Mouse (Mus musculus) kidney, adult 2 months (tissue): ENCODE results near the gene Crhr1. TPM values are rescaled to one million over a fixed set of nuclear protein-coding genes. Genes with fewer than 3 reads are reported as not detected.
A peak's percentile ranks its signal among the peaks of the same experiment; 100 is the strongest.

Experiments
- DNase-seq: peaks from one replicate; pipeline ENCODE4 v3.0.0; 2021
- H3K27ac ChIP-seq: fragments of 200-500 bp; 2 replicates; pipeline ENCODE4 v1.5.1; 2012; ENCODE audit warnings: low read depth, low read length, control low read depth, inconsistent platforms; ENCODE audit not compliant: insufficient read depth
- H3K27me3 ChIP-seq: fragments of 200-500 bp; replicated peaks from 2 replicates; pipeline ENCODE4 v1.6.1; 2012; ENCODE audit warnings: mild to moderate bottlenecking, moderate library complexity, low read length, inconsistent platforms; ENCODE audit not compliant: control insufficient read depth, insufficient read depth
- H3K36me3 ChIP-seq: fragments of 200-500 bp; 2 replicates; pipeline ENCODE4 v1.6.1; 2012; ENCODE audit warnings: mild to moderate bottlenecking, moderate library complexity, low read length, inconsistent platforms; ENCODE audit not compliant: control insufficient read depth, insufficient read depth
- H3K4me1 ChIP-seq: fragments of 200-500 bp; 2 replicates; pipeline ENCODE4 v1.6.1; 2011; ENCODE audit warnings: low read length; ENCODE audit not compliant: control insufficient read depth, insufficient read depth
- H3K4me3 ChIP-seq: fragments of 200-500 bp; 2 replicates; pipeline ENCODE4 v1.5.1; 2011; ENCODE audit warnings: mild to moderate bottlenecking, low read depth, low read length, control low read depth; ENCODE audit not compliant: insufficient read depth
- CTCF ChIP-seq: fragments of 200-500 bp; conservative IDR thresholded peaks from 2 replicates; pipeline ENCODE4 v1.5.1; 2011; ENCODE audit warnings: low read depth, mild to moderate bottlenecking, control low read depth, low read length, moderate library complexity, mixed read lengths; ENCODE audit not compliant: insufficient read depth, insufficient read length
- POLR2A ChIP-seq: fragments of 200-500 bp; IDR thresholded peaks from one replicate; pipeline ENCODE4 v1.6.1; 2011; ENCODE audit warnings: low read depth, low read length, control low read depth
- WGBS: fragments of 180-500 bp; shearing (Covaris S2); methylation state at CpG from one replicate; pipeline ENCODE4 v1.1.7; 2018; 5-methylcytosine and 5-hydroxymethylcytosine counted together
- polyA plus RNA-seq: library from polyadenylated mRNA; depleted of rRNA; stranded (reverse); fragments of >200 nt; gene quantifications from 2 replicates; pipeline ENCODE4 v1.2.3, GENCODE M21; 2012

Crhr1 gene
- polyA plus RNA-seq, 1 experiment, result not detected

DNA sequence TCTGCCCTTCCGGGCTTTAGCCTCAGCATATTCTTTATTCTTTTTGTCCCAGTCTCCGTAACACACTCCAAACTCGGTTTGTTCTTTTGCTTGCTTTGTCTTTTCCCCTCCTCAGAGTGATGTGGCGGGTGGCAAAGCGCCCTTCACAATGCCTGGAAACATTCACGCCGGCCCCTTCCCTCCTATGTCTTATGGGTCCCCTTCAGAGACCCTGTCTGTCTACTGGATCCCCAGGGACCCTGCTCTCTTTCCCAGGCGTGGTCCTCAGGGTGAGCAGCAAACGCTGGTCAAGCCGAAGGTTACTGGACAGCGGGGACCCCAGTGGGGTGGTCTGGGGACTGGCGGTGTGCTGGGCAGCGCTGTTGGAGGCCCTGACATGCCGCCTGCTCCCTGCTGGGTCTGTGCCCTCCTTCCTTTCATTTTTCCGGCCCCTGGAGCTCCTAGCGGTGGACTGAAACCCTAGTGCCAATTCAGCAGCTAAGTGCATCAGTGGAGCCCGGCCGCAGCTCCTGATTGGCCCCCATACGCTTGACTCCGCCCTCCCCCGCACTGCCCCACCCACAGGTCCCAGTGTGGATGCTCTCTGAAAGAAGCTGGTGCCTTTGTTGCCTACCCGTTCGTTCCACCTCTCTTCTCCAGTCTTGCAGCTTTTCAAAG lies 25.1 kb downstream of the Crhr1 start:
- TF ChIP-seq CTCF (no peak), POLR2A (no peak)
- no peak overlapping the region for H3K4me3 ChIP-seq
- no peaks in the 10 kb centered on the region for H3K27me3 ChIP-seq
- no peak overlapping the region for H3K27ac ChIP-seq
- WGBS, result 6% methylated on average over 23 of the region's 23 CpGs
- peak; percentile 17 for DNase-seq
- no peaks in the 10 kb centered on the region for H3K4me1 ChIP-seq
- H3K36me3 ChIP-seq, result no peaks in the 10 kb centered on the region

DNA sequence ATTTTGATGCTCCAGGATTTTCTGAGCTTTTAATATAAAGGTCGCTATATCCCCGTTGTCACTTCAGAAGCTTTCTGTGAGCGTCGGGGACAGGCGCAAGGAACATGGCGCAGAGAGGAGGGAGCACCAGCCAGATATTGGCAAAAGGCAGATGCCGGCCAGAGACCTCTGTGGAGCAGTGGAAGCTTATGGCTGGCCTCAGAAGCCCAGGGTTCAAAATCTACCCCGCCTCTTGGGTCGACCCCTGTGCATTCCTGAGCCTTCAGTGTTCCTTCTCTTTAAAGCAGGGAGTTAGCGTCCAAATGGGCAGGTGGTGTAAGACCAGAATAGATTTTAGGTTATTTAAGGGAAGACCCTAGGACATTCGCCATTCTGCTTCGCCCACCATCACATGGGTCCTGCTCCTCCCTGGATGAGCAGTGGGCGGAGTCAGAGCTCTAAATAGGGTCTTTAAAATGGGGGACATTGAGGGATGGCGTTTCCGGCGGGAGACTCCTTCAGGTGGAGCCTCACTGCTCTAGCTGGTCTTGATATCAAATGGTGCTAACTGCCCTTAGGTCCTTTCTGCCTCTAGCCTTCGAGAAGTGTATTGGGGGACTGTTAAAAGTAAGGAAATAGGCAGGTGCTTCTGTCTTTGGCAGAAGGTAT lies 25.7 kb downstream of the Crhr1 start:
- Histone ChIP-seq H3K27me3 (no peaks in the 10 kb centered on the region), H3K27ac (no peak overlapping the region), H3K4me1 (no peaks in the 10 kb centered on the region), H3K36me3 (no peaks in the 10 kb centered on the region), H3K4me3 (no peak overlapping the region)
- WGBS, result 8% methylated on average over 17 of the region's 17 CpGs
- no peak for TF ChIP-seq CTCF
- no peak for TF ChIP-seq POLR2A
- no peak for DNase-seq

DNA sequence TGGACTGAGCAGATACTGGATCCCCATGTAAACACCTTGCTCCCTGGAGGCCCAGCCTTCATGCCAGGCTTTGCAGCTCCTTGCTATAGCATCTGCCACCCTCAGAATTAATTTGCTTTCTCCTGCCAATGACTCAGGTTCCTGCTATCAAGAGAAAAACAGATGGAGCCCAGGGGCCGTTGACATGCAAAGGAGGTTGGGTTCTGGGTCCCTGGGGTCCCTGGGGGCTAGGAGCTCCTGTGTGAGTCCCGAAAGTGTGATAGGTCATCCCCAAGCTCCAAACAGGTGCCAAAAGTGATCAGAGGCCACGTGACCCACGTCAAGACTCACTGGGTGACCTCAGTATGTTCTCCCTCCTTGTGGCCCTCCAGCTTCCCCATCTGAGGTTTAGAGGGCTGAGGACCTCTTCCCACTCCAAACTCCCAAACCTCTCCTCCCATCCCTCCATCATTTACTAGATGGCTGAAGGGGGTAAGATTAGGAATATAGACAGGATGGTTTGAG lies 27.2 kb downstream of the Crhr1 start:
- no peak for DNase-seq
- Histone ChIP-seq H3K4me1 (no peaks in the 10 kb centered on the region), H3K27me3 (no peaks in the 10 kb centered on the region), H3K27ac (no peak overlapping the region), H3K36me3 (no peaks in the 10 kb centered on the region), H3K4me3 (no peak overlapping the region)
- TF ChIP-seq CTCF, result no peak
- no peak for TF ChIP-seq POLR2A
- WGBS, result 84% methylated on average over 4 of the region's 4 CpGs

DNA sequence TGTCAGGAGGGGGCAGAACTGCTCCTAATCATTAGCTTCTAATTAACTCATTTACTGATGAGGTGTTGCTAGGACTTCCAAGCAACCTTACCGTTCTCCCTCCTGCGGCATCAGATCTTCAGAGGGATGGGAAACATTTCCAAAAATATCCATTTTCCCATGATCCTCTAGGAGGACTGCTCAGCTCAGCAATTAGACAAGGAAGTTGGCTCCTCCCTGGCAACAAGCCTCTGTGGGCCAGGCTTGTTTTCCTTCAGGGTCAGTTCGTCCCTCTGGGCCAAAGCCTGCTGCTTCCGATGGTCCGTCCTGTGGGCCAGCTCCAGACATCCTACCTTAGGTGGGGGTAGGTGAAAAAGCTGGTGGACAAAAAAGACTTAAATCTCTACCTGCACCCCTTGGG lies 28.5 kb downstream of the Crhr1 start:
- H3K4me3 ChIP-seq, result no peak overlapping the region
- TF ChIP-seq CTCF, result no peak
- no peaks in the 10 kb centered on the region for H3K4me1 ChIP-seq
- no peaks in the 10 kb centered on the region for H3K36me3 ChIP-seq
- no peak for DNase-seq
- H3K27ac ChIP-seq, result no peak overlapping the region
- H3K27me3 ChIP-seq, result no peaks in the 10 kb centered on the region
- 62% methylated on average over 5 of the region's 5 CpGs for WGBS

DNA sequence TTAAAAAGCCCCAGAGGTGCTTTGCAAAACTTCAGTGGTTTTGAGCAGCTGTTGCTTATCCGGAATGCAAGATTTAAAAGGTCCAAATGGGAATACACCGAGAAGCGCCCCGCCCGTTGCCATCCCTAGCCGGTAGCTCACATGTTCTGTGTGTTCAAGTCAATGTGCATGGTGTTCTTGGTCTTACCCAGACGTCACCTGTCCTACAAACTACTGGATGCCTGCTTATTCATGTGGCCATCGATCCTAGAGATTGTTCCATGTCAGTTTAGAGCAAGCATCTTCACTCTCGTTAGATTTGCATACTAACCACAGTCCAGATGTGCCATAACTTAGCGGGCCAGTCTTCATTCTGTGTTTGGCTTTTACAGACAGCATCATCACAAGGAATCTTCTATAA lies 31.6 kb downstream of the Crhr1 start:
- DNase-seq, result no peak
- H3K36me3 ChIP-seq, result no peaks in the 10 kb centered on the region
- no peak overlapping the region for H3K4me3 ChIP-seq
- no peak overlapping the region for H3K27ac ChIP-seq
- WGBS, result 88% methylated on average over 10 of the region's 10 CpGs
- TF ChIP-seq POLR2A (no peak), CTCF (no peak)
- H3K4me1 ChIP-seq, result no peaks in the 10 kb centered on the region
- H3K27me3 ChIP-seq, result no peaks in the 10 kb centered on the region

DNA sequence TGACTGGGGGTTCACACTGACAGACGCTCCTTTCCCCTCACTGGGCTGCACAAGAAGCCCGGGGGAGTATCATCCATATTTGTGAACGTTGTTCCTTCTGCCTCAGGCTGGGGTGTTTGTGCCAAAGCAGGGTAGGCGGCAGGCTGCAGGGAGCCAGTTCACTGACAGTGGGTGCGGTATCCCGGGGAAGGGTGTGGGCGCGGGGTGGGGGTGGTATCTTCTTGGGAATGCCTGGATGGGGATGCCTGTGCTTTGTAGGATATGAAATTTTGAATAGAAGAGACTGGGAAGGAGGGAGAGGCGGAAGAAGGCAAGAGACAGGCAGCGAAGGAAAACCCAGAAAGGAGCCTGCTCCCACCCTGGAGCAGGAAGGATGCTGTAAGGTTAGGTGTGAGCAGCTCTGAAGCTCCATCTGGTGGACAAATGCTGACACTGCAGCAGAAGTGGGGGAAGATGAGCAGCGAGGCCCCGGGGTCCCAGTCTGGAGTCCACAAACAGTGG lies 38.7 kb downstream of the Crhr1 start:
- Histone ChIP-seq H3K27ac (no peak overlapping the region), H3K27me3 (no peaks in the 10 kb centered on the region), H3K4me3 (no peak overlapping the region), H3K36me3 (no peaks in the 10 kb centered on the region), H3K4me1 (no peaks in the 10 kb centered on the region)
- DNase-seq, result peak; percentile 48
- TF ChIP-seq POLR2A (no peak), CTCF (peak; percentile 93)
- WGBS, result 31% methylated on average over 12 of the region's 12 CpGs

DNA sequence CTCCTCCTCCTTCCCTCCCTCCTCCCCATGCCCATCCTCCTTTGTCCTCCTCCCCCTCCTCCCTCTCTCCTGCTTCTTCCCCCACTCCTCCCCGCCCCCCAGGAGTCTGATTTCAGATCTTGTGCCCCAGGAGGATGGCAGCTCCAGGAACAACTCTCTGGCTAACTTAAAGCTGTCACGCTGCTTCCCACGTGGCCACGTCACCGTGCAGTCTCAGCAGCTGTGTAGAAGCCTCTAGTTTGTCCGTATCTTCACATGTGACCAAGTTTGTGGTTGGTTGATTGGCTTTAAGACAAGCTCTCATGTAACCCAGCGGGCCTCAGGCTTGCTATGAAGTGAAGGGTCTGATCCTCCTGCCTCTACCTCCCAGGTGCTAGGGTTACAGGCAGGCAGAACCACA lies 46.2 kb downstream of the Crhr1 start:
- no peak for TF ChIP-seq CTCF
- TF ChIP-seq POLR2A, result no peak
- no peak for DNase-seq
- Histone ChIP-seq H3K27me3 (no peaks in the 10 kb centered on the region), H3K27ac (no peak overlapping the region), H3K4me1 (no peaks in the 10 kb centered on the region), H3K4me3 (no peak overlapping the region), H3K36me3 (no peaks in the 10 kb centered on the region)
- 11% methylated on average over 7 of the region's 7 CpGs for WGBS
